Mouse (Mus musculus) limb, embryonic 15.5 days (tissue): ENCODE results near the gene Rnf133. TPM values are rescaled to one million over a fixed set of nuclear protein-coding genes. Genes with fewer than 3 reads are reported as not detected.

Experiments used
- ATAC-seq: fragments of 200-750 bp; cut with Nextera tagmentation; 2 replicates; pipeline ENCODE4 v1.8.0; 2017; ENCODE audit warnings: low read depth, moderate TSS enrichment; ENCODE audit not compliant: insufficient number of reproducible peaks, low FRiP score, low TSS enrichment
- H3K27ac ChIP-seq: fragments of 300-500 bp; sonication (generic); 2 replicates; pipeline ENCODE4 v1.5.1; 2015; ENCODE audit warnings: moderate library complexity, mild to moderate bottlenecking, inconsistent platforms
- H3K27me3 ChIP-seq: fragments of 300-500 bp; sonication (generic); 2 replicates; pipeline ENCODE4 v1.6.1; 2015; ENCODE audit warnings: inconsistent platforms
- H3K36me3 ChIP-seq: fragments of 300-500 bp; sonication (generic); 2 replicates; pipeline ENCODE4 v1.6.1; 2015; ENCODE audit warnings: inconsistent platforms
- H3K4me1 ChIP-seq: fragments of 300-500 bp; sonication (generic); 2 replicates; pipeline ENCODE4 v1.6.1; 2015; ENCODE audit warnings: inconsistent platforms
- H3K4me2 ChIP-seq: fragments of 300-500 bp; sonication (generic); 2 replicates; pipeline ENCODE4 v1.6.1; 2015; ENCODE audit warnings: mild to moderate bottlenecking, inconsistent platforms
- H3K4me3 ChIP-seq: fragments of 300-500 bp; sonication (generic); 2 replicates; pipeline ENCODE4 v1.5.1; 2015; ENCODE audit warnings: mild to moderate bottlenecking, inconsistent platforms
- H3K9ac ChIP-seq: fragments of 300-500 bp; sonication (generic); 2 replicates; pipeline ENCODE4 v1.6.1; 2015; ENCODE audit warnings: inconsistent platforms
- H3K9me3 ChIP-seq: fragments of 300-500 bp; sonication (generic); 2 replicates; pipeline ENCODE4 v1.6.1; 2016; ENCODE audit warnings: inconsistent platforms
- WGBS: fragments of 180-500 bp; shearing (Covaris S2); methylation state at CpG from one replicate; pipeline ENCODE4 v1.1.7; 2015; 5-methylcytosine and 5-hydroxymethylcytosine counted together
- polyA plus RNA-seq: library from polyadenylated mRNA; unstranded; fragments of >200 nt; fragmentation: Nextera tagmentation; extraction: Ambion mirVana; gene quantifications from 2 replicates; pipeline ENCODE4 v1.2.1, GENCODE M21; 2015

Gene Rnf133
- not detected in 2 replicates for polyA plus RNA-seq

DNA sequence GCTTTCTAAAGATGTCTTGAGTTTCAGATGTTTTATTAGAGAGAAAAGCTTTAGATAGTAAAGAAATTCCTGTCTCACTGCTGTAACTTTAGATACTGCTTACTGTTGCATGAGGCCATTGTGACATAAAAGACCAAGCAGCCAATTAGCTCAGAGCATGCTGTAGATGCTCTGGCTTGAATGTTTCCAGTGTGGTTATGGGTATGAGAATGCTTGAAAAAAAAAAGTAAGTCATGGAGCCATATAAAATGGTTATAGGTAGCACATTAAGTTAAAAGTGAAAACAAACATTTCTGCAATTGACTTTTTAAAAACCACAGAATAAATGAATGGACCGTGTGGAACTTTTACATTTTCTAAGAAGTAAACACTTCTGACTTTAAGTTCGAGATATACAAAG is at the start of gene Rnf133:
Rnf133 (minus strand) TSS at position 101 of the 400 bp plus-strand sequence.
- Histone ChIP-seq H3K27ac (no peak within 1 kb of the TSS), H3K9ac (no peak within 1 kb of the TSS), H3K36me3 (no peaks in the 10 kb centered on the region), H3K4me2 (no peak within 1 kb of the TSS), H3K4me1 (no peaks in the 10 kb centered on the region), H3K27me3 (no peaks in the 10 kb centered on the region), H3K4me3 (no peak within 1 kb of the TSS), H3K9me3 (no peaks in the 10 kb centered on the region)
- 73% methylated on average over 2 of the region's 2 CpGs for WGBS
- ATAC-seq, result no peak

DNA sequence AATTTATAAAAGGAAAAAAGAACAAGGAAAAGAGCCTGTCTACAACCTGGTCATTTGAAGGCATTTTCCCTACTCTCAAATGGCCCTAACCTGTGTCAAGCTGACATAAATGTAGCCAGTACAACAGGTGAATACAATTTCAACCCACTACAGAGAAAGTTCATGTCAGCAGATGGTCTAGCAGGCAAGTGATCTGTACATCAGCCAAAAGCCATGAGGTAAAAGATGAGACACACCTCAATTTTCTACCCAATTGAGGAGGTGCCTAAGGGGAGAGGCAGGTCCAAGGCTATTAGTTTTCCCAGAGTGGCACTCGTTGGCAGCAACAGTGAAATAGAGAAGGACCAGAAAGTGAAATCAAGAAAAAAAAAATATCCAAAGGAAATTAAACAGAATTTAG is 28.1 kb upstream of the Rnf133 start:
- Histone ChIP-seq H3K36me3 (no peaks in the 10 kb centered on the region), H3K27ac (no peak overlapping the region), H3K27me3 (no peaks in the 10 kb centered on the region), H3K4me1 (no peaks in the 10 kb centered on the region), H3K4me3 (no peak overlapping the region), H3K9ac (no peak overlapping the region), H3K4me2 (no peak overlapping the region), H3K9me3 (no peaks in the 10 kb centered on the region)
- no peak for ATAC-seq
- 48% methylated on average over 1 of the region's 1 CpGs for WGBS

DNA sequence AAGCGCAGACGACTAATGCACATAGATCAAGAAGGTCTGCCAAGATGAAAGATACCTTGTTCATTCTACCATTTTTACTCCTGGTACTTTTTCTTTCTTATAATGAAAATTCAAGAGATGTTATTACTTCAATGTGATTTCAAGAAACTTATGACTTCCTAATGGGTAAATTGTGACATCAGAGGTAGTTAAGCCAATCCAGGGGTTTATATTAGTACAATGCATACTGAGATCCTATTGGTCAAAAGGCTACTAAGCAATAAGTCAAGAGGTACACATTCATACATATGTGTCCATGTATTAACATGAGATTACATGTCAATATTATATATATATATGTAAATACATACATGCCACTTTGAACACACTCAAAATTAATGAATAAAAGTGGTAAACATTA is 4.9 kb upstream of the Rnf133 start, which contains the start of gene Rnf148:
Rnf148 (minus strand) TSS at position 101 of the 400 bp plus-strand sequence.
- Histone ChIP-seq H3K4me2 (no peak within 1 kb of the TSS), H3K4me1 (no peaks in the 10 kb centered on the region), H3K27ac (no peak within 1 kb of the TSS), H3K27me3 (no peaks in the 10 kb centered on the region), H3K9me3 (no peaks in the 10 kb centered on the region), H3K36me3 (no peaks in the 10 kb centered on the region), H3K4me3 (no peak within 1 kb of the TSS), H3K9ac (no peak within 1 kb of the TSS)
- WGBS, result 84% methylated on average over 2 of the region's 2 CpGs
- no peak for ATAC-seq

DNA sequence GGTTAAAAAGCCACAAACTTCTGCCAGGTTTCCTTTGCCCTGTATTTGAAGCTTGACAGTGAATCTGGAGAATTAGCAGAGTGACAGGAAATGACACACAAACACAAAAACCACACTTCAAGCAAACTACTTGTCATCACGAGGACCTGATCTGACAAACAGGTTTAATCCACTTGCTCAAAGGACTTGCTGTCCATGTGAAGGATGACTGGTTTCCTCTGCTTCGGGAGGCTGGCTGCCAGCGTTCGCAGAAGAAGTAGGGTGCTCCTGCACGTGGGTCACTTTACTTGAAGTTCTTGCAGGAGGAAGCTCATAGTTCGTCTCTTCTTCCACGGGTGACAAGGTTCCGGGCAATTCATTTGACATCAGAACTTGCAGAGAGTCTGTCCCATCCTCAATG is 1.4 kb downstream of the Rnf133 start:
- H3K9ac ChIP-seq, result no peak overlapping the region
- no peaks in the 10 kb centered on the region for H3K9me3 ChIP-seq
- H3K4me3 ChIP-seq, result no peak overlapping the region
- no peak overlapping the region for H3K4me2 ChIP-seq
- H3K27ac ChIP-seq, result no peak overlapping the region
- H3K27me3 ChIP-seq, result no peaks in the 10 kb centered on the region
- WGBS, result 76% methylated on average over 8 of the region's 8 CpGs
- no peaks in the 10 kb centered on the region for H3K36me3 ChIP-seq
- no peak for ATAC-seq
- H3K4me1 ChIP-seq, result no peaks in the 10 kb centered on the region

DNA sequence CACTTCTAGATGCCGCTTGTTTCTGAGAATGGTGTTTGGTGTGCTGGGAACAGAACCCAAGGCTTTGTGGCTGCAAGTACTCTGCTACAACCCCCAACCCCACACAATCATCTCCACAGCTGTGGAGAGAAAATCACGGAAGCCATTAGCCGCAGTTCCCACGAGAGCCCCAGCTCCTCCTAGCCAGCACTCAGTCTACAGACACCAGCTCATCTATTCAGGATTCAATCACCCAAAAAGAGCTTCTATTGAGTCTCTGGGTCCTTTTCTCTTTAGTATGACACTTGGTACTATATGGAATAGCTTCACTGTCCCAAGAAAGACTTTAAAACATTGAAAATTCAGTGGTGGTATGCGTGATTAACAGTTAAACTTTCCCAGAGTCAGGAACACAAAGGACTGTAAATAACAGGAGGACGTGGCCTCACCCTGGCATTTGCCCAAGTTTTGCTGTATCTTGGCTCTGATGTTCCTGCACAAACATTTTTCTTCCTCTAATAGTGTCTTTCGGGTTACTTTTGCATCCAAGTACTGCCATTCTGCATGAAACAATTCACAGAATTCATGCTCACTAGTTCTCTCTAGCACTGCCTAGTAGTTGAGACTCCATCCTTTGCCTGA is 2.4 kb downstream of the Rnf133 start:
- H3K9me3 ChIP-seq, result no peaks in the 10 kb centered on the region
- H3K4me1 ChIP-seq, result no peaks in the 10 kb centered on the region
- H3K27ac ChIP-seq, result no peak overlapping the region
- no peak for ATAC-seq
- no peaks in the 10 kb centered on the region for H3K36me3 ChIP-seq
- H3K27me3 ChIP-seq, result no peaks in the 10 kb centered on the region
- H3K4me2 ChIP-seq, result no peak overlapping the region
- WGBS, result 68% methylated on average over 7 of the region's 7 CpGs
- no peak overlapping the region for H3K4me3 ChIP-seq
- no peak overlapping the region for H3K9ac ChIP-seq

DNA sequence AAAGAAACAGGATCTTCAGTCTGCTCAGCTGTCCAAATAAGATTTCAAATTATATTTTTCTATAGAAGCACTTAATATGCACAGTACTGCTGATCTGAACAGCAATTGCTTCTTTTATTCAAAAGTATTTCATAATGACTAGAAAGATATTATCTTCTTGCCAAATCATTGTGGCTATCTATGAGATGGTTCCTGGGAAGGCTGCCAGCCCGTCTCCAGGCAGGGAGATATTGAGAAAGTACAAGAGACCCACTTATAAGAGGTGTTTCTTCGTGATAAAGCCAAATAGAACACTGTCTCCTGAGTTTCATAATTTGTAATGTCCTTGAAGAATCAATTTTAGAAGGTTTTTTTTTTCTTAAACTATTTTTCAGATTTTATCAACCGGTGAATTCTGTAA is 13.0 kb downstream of the Rnf133 start:
- no peaks in the 10 kb centered on the region for H3K36me3 ChIP-seq
- H3K9me3 ChIP-seq, result no peaks in the 10 kb centered on the region
- H3K27ac ChIP-seq, result no peak overlapping the region
- no peak overlapping the region for H3K4me3 ChIP-seq
- ATAC-seq, result no peak
- H3K4me2 ChIP-seq, result no peak overlapping the region
- no peaks in the 10 kb centered on the region for H3K4me1 ChIP-seq
- H3K9ac ChIP-seq, result no peak overlapping the region
- WGBS, result 75% methylated on average over 3 of the region's 3 CpGs
- H3K27me3 ChIP-seq, result no peaks in the 10 kb centered on the region

DNA sequence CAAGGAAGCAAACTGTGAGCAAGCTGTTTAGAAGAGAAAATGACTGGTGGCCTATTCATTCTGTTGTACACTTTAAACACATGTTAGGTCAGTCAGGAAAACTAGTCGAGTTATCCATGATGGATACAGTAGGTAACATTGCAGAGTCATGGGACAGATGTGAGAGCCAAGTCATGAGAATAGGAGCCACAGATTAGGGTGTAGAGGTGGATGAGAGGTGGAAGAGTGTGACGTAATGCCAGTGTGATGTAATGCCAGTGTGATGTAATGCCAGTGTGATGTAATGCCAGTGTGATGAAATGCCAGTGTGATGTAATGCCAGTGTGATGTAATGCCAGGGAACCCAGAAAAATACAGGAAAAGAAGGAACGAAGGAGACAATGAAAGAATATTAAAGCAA is 14.9 kb downstream of the Rnf133 start:
- H3K4me1 ChIP-seq, result no peaks in the 10 kb centered on the region
- no peak for ATAC-seq
- no peaks in the 10 kb centered on the region for H3K36me3 ChIP-seq
- no peak overlapping the region for H3K9ac ChIP-seq
- no peak overlapping the region for H3K27ac ChIP-seq
- no peaks in the 10 kb centered on the region for H3K27me3 ChIP-seq
- no peak overlapping the region for H3K4me2 ChIP-seq
- no peaks in the 10 kb centered on the region for H3K9me3 ChIP-seq
- 85% methylated on average over 3 of the region's 3 CpGs for WGBS
- no peak overlapping the region for H3K4me3 ChIP-seq

DNA sequence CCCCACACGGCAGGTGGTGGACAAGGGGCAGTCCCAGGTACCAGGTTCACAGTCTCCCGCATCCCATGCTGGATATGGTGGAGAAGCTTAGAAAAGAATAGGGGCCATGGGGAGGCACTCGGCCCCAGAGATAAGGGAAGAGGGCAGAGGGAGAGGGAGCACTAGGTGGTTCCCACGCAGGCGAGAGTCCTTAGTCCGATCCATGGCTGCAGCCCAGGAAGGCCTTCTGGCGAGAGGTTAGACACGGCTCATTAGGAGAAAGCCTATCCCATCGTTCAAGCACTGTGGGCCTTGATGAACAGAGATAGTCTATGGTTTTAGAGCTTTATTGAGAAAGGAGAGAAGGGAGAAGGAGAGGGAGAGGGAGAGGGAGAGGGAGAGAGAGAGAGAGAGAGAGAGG is 16.1 kb downstream of the Rnf133 start:
- H3K27me3 ChIP-seq, result no peaks in the 10 kb centered on the region
- WGBS, result 86% methylated on average over 9 of the region's 9 CpGs
- no peaks in the 10 kb centered on the region for H3K4me1 ChIP-seq
- no peak overlapping the region for H3K4me2 ChIP-seq
- no peak overlapping the region for H3K4me3 ChIP-seq
- H3K9me3 ChIP-seq, result no peaks in the 10 kb centered on the region
- no peak overlapping the region for H3K27ac ChIP-seq
- no peaks in the 10 kb centered on the region for H3K36me3 ChIP-seq
- no peak overlapping the region for H3K9ac ChIP-seq
- ATAC-seq, result no peak

DNA sequence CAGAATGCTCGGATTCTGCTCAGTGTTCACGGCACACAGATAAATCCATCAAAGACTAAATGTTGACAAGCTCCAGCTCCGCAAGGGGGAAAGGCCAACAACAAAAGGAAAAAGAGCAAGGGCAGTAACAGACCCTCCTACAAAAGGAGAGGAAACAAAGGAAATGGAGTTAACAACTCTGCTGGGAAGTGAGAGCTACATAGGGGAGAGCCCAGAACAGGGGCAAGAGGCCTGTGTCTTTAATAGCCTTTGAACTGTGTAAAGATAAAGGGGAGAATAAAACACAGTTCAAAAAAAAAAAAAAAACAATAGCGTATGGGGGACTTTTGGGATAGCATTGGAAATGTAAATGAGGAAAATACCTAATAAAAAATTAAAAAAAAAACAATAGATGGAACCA is 19.6 kb downstream of the Rnf133 start:
- Histone ChIP-seq H3K4me3 (no peak overlapping the region), H3K36me3 (no peaks in the 10 kb centered on the region), H3K9me3 (no peaks in the 10 kb centered on the region), H3K27me3 (no peaks in the 10 kb centered on the region), H3K4me2 (no peak overlapping the region), H3K4me1 (no peaks in the 10 kb centered on the region), H3K9ac (no peak overlapping the region), H3K27ac (no peak overlapping the region)
- ATAC-seq, result no peak
- 47% methylated on average over 4 of the region's 4 CpGs for WGBS

Other genes starting within 250 kb of the Rnf133 start
- gene Rnf148, start 4.8 kb upstream of the Rnf133 start, polyA plus RNA-seq, result not detected in 2 replicates
- gene Cadps2, start 189.1 kb upstream of the Rnf133 start, polyA plus RNA-seq, result 1.5 and 2.0 TPM in 2 replicates